Mouse (Mus musculus) cerebellum, adult 2 months (tissue): Measurements from ENCODE around the gene Coq2.

Experiments
- CTCF ChIP-seq: fragments of 200-500 bp; IDR thresholded peaks from 2 replicates; pipeline ENCODE4 v1.5.1; 2011; ENCODE audit warnings: low read depth, mild to moderate bottlenecking, control low read depth, low read length, moderate library complexity, borderline replicate concordance; ENCODE audit not compliant: insufficient read depth
- POLR2A ChIP-seq: fragments of 200-500 bp; IDR thresholded peaks from 2 replicates; pipeline ENCODE4 v1.6.1; 2011; ENCODE audit warnings: low read length, control low read depth, borderline replicate concordance; ENCODE audit not compliant: insufficient read depth

GRCm38 (mm10) chr5:100643991-100644535 is 30.9 kb downstream of the Coq2 start:
- TF ChIP-seq CTCF: no peak
- TF ChIP-seq POLR2A: no peak
